26 mouse cellular contexts compared by ENCODE assay signal in the genomic region with DNA sequence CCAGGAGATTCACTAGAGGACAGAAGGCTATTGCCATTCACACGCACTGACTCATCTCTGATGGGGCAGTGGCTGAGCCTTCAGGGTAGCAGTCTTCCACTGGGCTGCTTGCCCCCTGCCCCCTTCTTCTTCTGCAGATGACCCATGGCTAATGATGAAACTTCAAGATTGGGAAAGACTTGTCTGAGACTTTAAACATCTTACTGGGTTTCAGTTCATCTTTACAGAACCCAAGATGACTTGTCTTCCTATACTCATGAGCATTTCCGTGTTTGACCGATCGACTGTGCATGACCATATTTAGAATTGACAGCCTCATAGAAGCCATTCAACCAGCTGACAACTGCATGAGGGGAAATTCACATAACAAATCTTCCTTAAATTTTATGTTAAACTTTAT.
DNase-seq lines count a peak whose midpoint lies in the region; ATAC-seq lines count a peak whose summit lies in the region.
"Had no signal": no experiment of that assay in that cellular context is flagged by ENCODE, and none has a peak within 500 bp of the region (broad histone marks: within the 10 kb centered on the region; RNA-seq: fewer than 3 reads in every experiment).

No protein-coding gene starts in this region.

- 89% methylated on average over 4 of the region's 4 CpGs for WGBS in hindbrain, embryonic 10.5 days
- 85% methylated on average over 4 of the region's 4 CpGs for WGBS in hindbrain, embryonic 13.5 days
- 93% methylated on average over 4 of the region's 4 CpGs for WGBS in kidney, embryonic 14.5 days

- H3K27me3 ChIP-seq in hindbrain, embryonic 10.5 days (ENCODE audit: insufficient read depth, poor library complexity, severe bottlenecking) = no peaks in the 10 kb centered on the region
- no peaks in the 10 kb centered on the region for H3K27me3 ChIP-seq in hindbrain, embryonic 13.5 days
- H3K27me3 ChIP-seq in kidney, embryonic 14.5 days (ENCODE audit: control insufficient read depth, insufficient read depth, low read length) = no peaks in the 10 kb centered on the region
- H3K27me3 ChIP-seq: forebrain, embryonic 13.5 days; heart, embryonic 12.5 days; heart, embryonic 15.5 days; hindbrain, embryonic 15.5 days had no signal

- ATAC-seq in hindbrain, embryonic 13.5 days (ENCODE audit: low FRiP score) = no peak
- peak; percentile 69 for ATAC-seq in common myeloid progenitor, adult 5-6 weeks (replicated peaks; ENCODE audit: low read depth, poor library complexity, severe bottlenecking)
- peak; percentile 97 for ATAC-seq in megakaryocyte progenitor cell, adult 5-6 weeks (replicated peaks; ENCODE audit: poor library complexity)
- ATAC-seq in kidney, embryonic 14.5 days (ENCODE audit: low FRiP score, low TSS enrichment) = no peak
- ATAC-seq: forebrain, embryonic 13.5 days; forebrain, embryonic 16.5 days had no signal

- H3K36me3 ChIP-seq in hindbrain, embryonic 10.5 days = no peaks in the 10 kb centered on the region
- no peaks in the 10 kb centered on the region for H3K36me3 ChIP-seq in hindbrain, embryonic 13.5 days
- no peaks in the 10 kb centered on the region for H3K36me3 ChIP-seq in kidney, embryonic 14.5 days (ENCODE audit: control insufficient read depth, insufficient read depth, low read length)
- H3K36me3 ChIP-seq: forebrain, embryonic 10.5 days; heart, embryonic 12.5 days; heart, embryonic 15.5 days; hindbrain, embryonic 15.5 days had no signal

- H3K9me3 ChIP-seq in hindbrain, embryonic 10.5 days = no peaks in the 10 kb centered on the region
- no peaks in the 10 kb centered on the region for H3K9me3 ChIP-seq in hindbrain, embryonic 13.5 days
- no peaks in the 10 kb centered on the region for H3K9me3 ChIP-seq in kidney, embryonic 14.5 days (ENCODE audit: control insufficient read depth, low read length)
- H3K9me3 ChIP-seq: forebrain, embryonic 10.5 days; forebrain, embryonic 13.5 days; heart, embryonic 12.5 days; heart, embryonic 15.5 days; hindbrain, embryonic 15.5 days had no signal

- 0 out of 2 replicates have a peak overlapping the region, but pooled peaks have one; percentile 35 for H3K27ac ChIP-seq in hindbrain, embryonic 10.5 days
- no peak overlapping the region for H3K27ac ChIP-seq in hindbrain, embryonic 13.5 days
- H3K27ac ChIP-seq in kidney, embryonic 14.5 days (ENCODE audit: low read depth, low read length) = no peak overlapping the region
- H3K27ac ChIP-seq: forebrain, embryonic 10.5 days; forebrain, embryonic 13.5 days; gastrocnemius, adult 2 months; heart, embryonic 15.5 days; hindbrain, embryonic 15.5 days had no signal

- H3K9ac ChIP-seq in hindbrain, embryonic 13.5 days = no peak overlapping the region
- H3K9ac ChIP-seq in kidney, embryonic 14.5 days (ENCODE audit: low read depth, low read length) = no peak overlapping the region
- H3K9ac ChIP-seq: forebrain, embryonic 13.5 days; heart, embryonic 12.5 days; heart, embryonic 15.5 days; hindbrain, embryonic 15.5 days had no signal

- H3K4me2 ChIP-seq in hindbrain, embryonic 13.5 days = no peak overlapping the region
- no peak overlapping the region for H3K4me2 ChIP-seq in kidney, embryonic 14.5 days (replicated peaks; ENCODE audit: low read depth, low read length)
- H3K4me2 ChIP-seq: forebrain, embryonic 13.5 days; heart, embryonic 12.5 days; heart, embryonic 15.5 days; hindbrain, embryonic 15.5 days had no signal

- no peak for DNase-seq in hindbrain, embryonic 10.5 days (ENCODE audit: low spot score)
- DNase-seq in A20 (ENCODE audit: low read depth, low spot score) = peak; percentile 14
- DNase-seq in left cerebral cortex, adult 9 months (ENCODE audit: low spot score in 2 of 2) = no peak
- no peak for DNase-seq in kidney, adult 11 months
- DNase-seq: adrenal gland, adult 2 months; adrenal gland, postnatal 14 days; B cell, adult 2 months; cerebellum, adult 11-12 months; cerebellum, adult 8-10 months; cerebellum, postnatal 10 days; cerebellum, postnatal 36 days; gastrocnemius, adult 2 months; gastrocnemius, postnatal 36 days; heart, adult 11 months; heart, postnatal 10 days; heart, postnatal 36 days had no signal

- peaks cover 28% of the 10 kb centered on the region for H3K4me1 ChIP-seq in hindbrain, embryonic 10.5 days (replicated peaks)
- no peaks in the 10 kb centered on the region for H3K4me1 ChIP-seq in hindbrain, embryonic 13.5 days (replicated peaks)
- H3K4me1 ChIP-seq in kidney, embryonic 14.5 days (ENCODE audit: control insufficient read depth, insufficient read depth, low read length) = no peaks in the 10 kb centered on the region
- H3K4me1 ChIP-seq: heart, embryonic 12.5 days; heart, embryonic 15.5 days; hindbrain, embryonic 15.5 days had no signal

- H3K4me3 ChIP-seq in hindbrain, embryonic 10.5 days = no peak overlapping the region
- no peak overlapping the region for H3K4me3 ChIP-seq in hindbrain, embryonic 13.5 days
- no peak overlapping the region for H3K4me3 ChIP-seq in kidney, embryonic 14.5 days (ENCODE audit: low read length)
- H3K4me3 ChIP-seq: forebrain, embryonic 10.5 days; forebrain, embryonic 13.5 days; gastrocnemius, adult 2 months; heart, embryonic 12.5 days; heart, embryonic 15.5 days; hindbrain, embryonic 15.5 days had no signal

Comparison
In these comparisons a context has a peak if more than half of its experiments do, and no peak if none do; other contexts are left out.
1. ATAC-seq: peak in common myeloid progenitor, adult 5-6 weeks (single experiment) and megakaryocyte progenitor cell, adult 5-6 weeks (single experiment); none in hindbrain, embryonic 13.5 days (single experiment) and kidney, embryonic 14.5 days (single experiment).